Mouse (Mus musculus): Measurements from ENCODE around the gene Rab5if. TPM values are rescaled to one million over a fixed set of nuclear protein-coding genes. Genes with fewer than 3 reads are reported as not detected.
A peak's percentile ranks its signal among the peaks of the same experiment; 100 is the strongest.

Gene Rab5if
- polyA plus RNA-seq, 1 experiment from 2014 or later = 174 TPM

GRCm38 (mm10) chr2:156858671-156859070, 4.3 kb upstream of the Rab5if start:
- no peak for DNase-seq (ENCODE audit: low spot score)
- Histone ChIP-seq H3K27ac (replicated peaks) (no peak overlapping the region), H3K4me1 (peaks cover 14% of the 10 kb centered on the region), H3K36me3 (replicated peaks) (peaks cover 68% of the 10 kb centered on the region), H3K4me3 (no peak overlapping the region), H3K9me3 (no peaks in the 10 kb centered on the region), H3K27me3 (replicated peaks; ENCODE audit: low read depth, poor library complexity, severe bottlenecking) (no peaks in the 10 kb centered on the region)
- 87% methylated on average over 7 of the region's 7 CpGs for WGBS

GRCm38 (mm10) chr2:156862041-156862717, 749 bp upstream of the Rab5if start:
- under 1% methylated on average over 19 of the region's 19 CpGs for WGBS
- Histone ChIP-seq H3K27me3 (replicated peaks; ENCODE audit: low read depth, poor library complexity, severe bottlenecking) (no peaks in the 10 kb centered on the region), H3K36me3 (replicated peaks) (peaks cover 61% of the 10 kb centered on the region), H3K4me1 (peaks cover 24% of the 10 kb centered on the region), H3K9me3 (no peaks in the 10 kb centered on the region), H3K4me3 (peak overlapping the region; percentile 99), H3K27ac (replicated peaks) (peak overlapping the region; percentile 95)
- peak; percentile 59 for DNase-seq (ENCODE audit: low spot score)

- WGBS = 4% methylated on average over 28 of the region's 28 CpGs
- peak overlapping the region; percentile 95 for H3K27ac ChIP-seq (replicated peaks)
- DNase-seq (ENCODE audit: low spot score) = no peak
- H3K4me1 ChIP-seq = peaks cover 24% of the 10 kb centered on the region
- no peaks in the 10 kb centered on the region for H3K9me3 ChIP-seq
- peaks cover 62% of the 10 kb centered on the region for H3K36me3 ChIP-seq (replicated peaks)
- H3K27me3 ChIP-seq (replicated peaks; ENCODE audit: low read depth, poor library complexity, severe bottlenecking) = no peaks in the 10 kb centered on the region
- peak overlapping the region; percentile 99 for H3K4me3 ChIP-seq
Measured at GRCm38 (mm10) chr2:156863487-156864160, 696 bp downstream of the Rab5if start.

- Histone ChIP-seq H3K9me3 (no peaks in the 10 kb centered on the region), H3K36me3 (replicated peaks) (peaks cover 63% of the 10 kb centered on the region), H3K4me1 (peaks cover 24% of the 10 kb centered on the region), H3K27ac (replicated peaks) (0 out of 2 replicates have a peak overlapping the region, but pooled peaks have one; percentile 95), H3K27me3 (replicated peaks; ENCODE audit: low read depth, poor library complexity, severe bottlenecking) (no peaks in the 10 kb centered on the region), H3K4me3 (peak overlapping the region; percentile 99)
- WGBS = 88% methylated on average over 3 of the region's 3 CpGs
- no peak for DNase-seq (ENCODE audit: low spot score)
Measured at GRCm38 (mm10) chr2:156864481-156864880, 1.6 kb downstream of the Rab5if start.

- Histone ChIP-seq H3K4me1 (peaks cover 7% of the 10 kb centered on the region), H3K27me3 (replicated peaks; ENCODE audit: low read depth, poor library complexity, severe bottlenecking) (no peaks in the 10 kb centered on the region), H3K27ac (replicated peaks) (no peak overlapping the region), H3K4me3 (no peak overlapping the region), H3K36me3 (replicated peaks) (peaks cover 94% of the 10 kb centered on the region), H3K9me3 (no peaks in the 10 kb centered on the region)
- 82% methylated on average over 8 of the region's 8 CpGs for WGBS
- no peak for DNase-seq (ENCODE audit: low spot score)
Measured at GRCm38 (mm10) chr2:156868994-156869393, 6.1 kb downstream of the Rab5if start.

GRCm38 (mm10) chr2:156869554-156869953, 6.6 kb downstream of the Rab5if start:
- no peak for DNase-seq (ENCODE audit: low spot score)
- H3K27me3 ChIP-seq (replicated peaks; ENCODE audit: low read depth, poor library complexity, severe bottlenecking) = no peaks in the 10 kb centered on the region
- peaks cover 98% of the 10 kb centered on the region for H3K36me3 ChIP-seq (replicated peaks)
- no peak overlapping the region for H3K27ac ChIP-seq (replicated peaks)
- H3K4me3 ChIP-seq = no peak overlapping the region
- H3K9me3 ChIP-seq = no peaks in the 10 kb centered on the region
- peaks cover 1% of the 10 kb centered on the region for H3K4me1 ChIP-seq
- 90% methylated on average over 7 of the region's 7 CpGs for WGBS

- Histone ChIP-seq H3K4me3 (no peak overlapping the region), H3K36me3 (replicated peaks) (peaks cover 100% of the 10 kb centered on the region), H3K9me3 (no peaks in the 10 kb centered on the region), H3K27ac (replicated peaks) (no peak overlapping the region), H3K27me3 (replicated peaks; ENCODE audit: low read depth, poor library complexity, severe bottlenecking) (no peaks in the 10 kb centered on the region), H3K4me1 (no peaks in the 10 kb centered on the region)
- no peak for DNase-seq (ENCODE audit: low spot score)
- 82% methylated on average over 6 of the region's 6 CpGs for WGBS
Measured at GRCm38 (mm10) chr2:156870519-156870918, 7.6 kb downstream of the Rab5if start.

GRCm38 (mm10) chr2:156873629-156874028, 10.7 kb downstream of the Rab5if start:
- peaks cover 73% of the 10 kb centered on the region for H3K36me3 ChIP-seq (replicated peaks)

GRCm38 (mm10) chr2:156874047-156874759, 11.3 kb downstream of the Rab5if start:
- DNase-seq (ENCODE audit: low spot score) = no peak
- H3K36me3 ChIP-seq (replicated peaks) = peaks cover 67% of the 10 kb centered on the region
- H3K27me3 ChIP-seq (replicated peaks; ENCODE audit: low read depth, poor library complexity, severe bottlenecking) = no peaks in the 10 kb centered on the region
- 89% methylated on average over 8 of the region's 8 CpGs for WGBS
- no peak overlapping the region for H3K27ac ChIP-seq (replicated peaks)
- H3K9me3 ChIP-seq = no peaks in the 10 kb centered on the region
- no peaks in the 10 kb centered on the region for H3K4me1 ChIP-seq
- H3K4me3 ChIP-seq = no peak overlapping the region

More at GRCm38 (mm10) chr2:156873629-156874028, 10.7 kb downstream of the Rab5if start:
- Histone ChIP-seq H3K4me1 (no peaks in the 10 kb centered on the region), H3K9me3 (no peaks in the 10 kb centered on the region), H3K27me3 (replicated peaks; ENCODE audit: low read depth, poor library complexity, severe bottlenecking) (no peaks in the 10 kb centered on the region), H3K4me3 (no peak overlapping the region), H3K27ac (replicated peaks) (no peak overlapping the region)
- 36% methylated on average over 5 of the region's 5 CpGs for WGBS
- DNase-seq (ENCODE audit: low spot score) = peak; percentile 70

GRCm38 (mm10) chr2:156874760-156875510, 12.0 kb downstream of the Rab5if start:
- H3K27me3 ChIP-seq (replicated peaks; ENCODE audit: low read depth, poor library complexity, severe bottlenecking) = no peaks in the 10 kb centered on the region
- no peak for DNase-seq (ENCODE audit: low spot score)
- H3K4me3 ChIP-seq = no peak overlapping the region
- no peak overlapping the region for H3K27ac ChIP-seq (replicated peaks)
- H3K36me3 ChIP-seq (replicated peaks) = peaks cover 60% of the 10 kb centered on the region
- 92% methylated on average over 4 of the region's 4 CpGs for WGBS
- no peaks in the 10 kb centered on the region for H3K4me1 ChIP-seq
- no peaks in the 10 kb centered on the region for H3K9me3 ChIP-seq

- DNase-seq (ENCODE audit: low spot score) = no peak
- 0 out of 2 replicates have a peak, but pooled peaks cover 3% of the 10 kb centered on the region for H3K4me1 ChIP-seq
- H3K36me3 ChIP-seq (replicated peaks) = peaks cover 32% of the 10 kb centered on the region
- 64% methylated on average over 9 of the region's 9 CpGs for WGBS
- H3K4me3 ChIP-seq = no peak overlapping the region
- no peaks in the 10 kb centered on the region for H3K9me3 ChIP-seq
- no peak overlapping the region for H3K27ac ChIP-seq (replicated peaks)
- no peaks in the 10 kb centered on the region for H3K27me3 ChIP-seq (replicated peaks; ENCODE audit: low read depth, poor library complexity, severe bottlenecking)
Measured at GRCm38 (mm10) chr2:156877726-156878125, 14.8 kb downstream of the Rab5if start.

GRCm38 (mm10) chr2:156879541-156879940, 16.6 kb downstream of the Rab5if start:
- H3K9me3 ChIP-seq = no peaks in the 10 kb centered on the region
- 0 out of 2 replicates have a peak, but pooled peaks cover 3% of the 10 kb centered on the region for H3K4me1 ChIP-seq
- DNase-seq (ENCODE audit: low spot score) = no peak
- H3K27ac ChIP-seq (replicated peaks) = no peak overlapping the region
- no peaks in the 10 kb centered on the region for H3K27me3 ChIP-seq (replicated peaks; ENCODE audit: low read depth, poor library complexity, severe bottlenecking)
- peaks cover 14% of the 10 kb centered on the region for H3K36me3 ChIP-seq (replicated peaks)
- H3K4me3 ChIP-seq = no peak overlapping the region
- 82% methylated on average over 3 of the region's 3 CpGs for WGBS

All from embryonic facial prominence, embryonic 10.5 days (tissue).